Mouse (Mus musculus) lung, embryonic 15.5 days (tissue): ENCODE data around the gene Sqstm1. TPM values are rescaled to one million over a fixed set of nuclear protein-coding genes. Genes with fewer than 3 reads are reported as not detected.
A peak's percentile ranks its signal among the peaks of the same experiment; 100 is the strongest.

Source experiments
- ATAC-seq: fragments of 200-750 bp; cut with Nextera tagmentation; 2 replicates; pipeline ENCODE4 v1.8.0; 2017; ENCODE audit warnings: moderate number of reproducible peaks, borderline replicate concordance; ENCODE audit not compliant: low FRiP score, low TSS enrichment; ENCODE audit errors: extremely low read depth
- H3K27ac ChIP-seq: fragments of 300-500 bp; sonication (generic); 2 replicates; pipeline ENCODE4 v1.5.1; 2015; ENCODE audit warnings: moderate library complexity, mild to moderate bottlenecking, inconsistent platforms
- H3K27me3 ChIP-seq: fragments of 300-500 bp; sonication (generic); 2 replicates; pipeline ENCODE4 v1.6.1; 2015; ENCODE audit warnings: inconsistent platforms
- H3K36me3 ChIP-seq: fragments of 300-500 bp; sonication (generic); 2 replicates; pipeline ENCODE4 v1.6.1; 2015; ENCODE audit warnings: inconsistent platforms
- H3K4me1 ChIP-seq: fragments of 300-500 bp; sonication (generic); 2 replicates; pipeline ENCODE4 v1.6.1; 2015; ENCODE audit warnings: inconsistent platforms
- H3K4me2 ChIP-seq: fragments of 300-500 bp; sonication (generic); 2 replicates; pipeline ENCODE4 v1.6.1; 2015; ENCODE audit warnings: inconsistent platforms, mild to moderate bottlenecking, moderate library complexity
- H3K4me3 ChIP-seq: fragments of 300-500 bp; sonication (generic); 2 replicates; pipeline ENCODE4 v1.5.1; 2015; ENCODE audit warnings: mild to moderate bottlenecking, inconsistent platforms
- H3K9ac ChIP-seq: fragments of 300-500 bp; sonication (generic); 2 replicates; pipeline ENCODE4 v1.6.1; 2015; ENCODE audit warnings: inconsistent platforms
- H3K9me3 ChIP-seq: fragments of 300-500 bp; sonication (generic); 2 replicates; pipeline ENCODE4 v1.6.1; 2016; ENCODE audit warnings: inconsistent platforms
- WGBS: fragments of 180-500 bp; shearing (Covaris S2); methylation state at CpG from one replicate; pipeline ENCODE4 v1.1.7; 2015; 5-methylcytosine and 5-hydroxymethylcytosine counted together
- polyA plus RNA-seq: library from polyadenylated mRNA; unstranded; fragments of >200 nt; fragmentation: Nextera tagmentation; extraction: Ambion mirVana; gene quantifications from 2 replicates; pipeline ENCODE4 v1.2.1, GENCODE M21; 2015

The Sqstm1 gene
- polyA plus RNA-seq, 1 experiment from 2014 or later: 273 TPM

DNA sequence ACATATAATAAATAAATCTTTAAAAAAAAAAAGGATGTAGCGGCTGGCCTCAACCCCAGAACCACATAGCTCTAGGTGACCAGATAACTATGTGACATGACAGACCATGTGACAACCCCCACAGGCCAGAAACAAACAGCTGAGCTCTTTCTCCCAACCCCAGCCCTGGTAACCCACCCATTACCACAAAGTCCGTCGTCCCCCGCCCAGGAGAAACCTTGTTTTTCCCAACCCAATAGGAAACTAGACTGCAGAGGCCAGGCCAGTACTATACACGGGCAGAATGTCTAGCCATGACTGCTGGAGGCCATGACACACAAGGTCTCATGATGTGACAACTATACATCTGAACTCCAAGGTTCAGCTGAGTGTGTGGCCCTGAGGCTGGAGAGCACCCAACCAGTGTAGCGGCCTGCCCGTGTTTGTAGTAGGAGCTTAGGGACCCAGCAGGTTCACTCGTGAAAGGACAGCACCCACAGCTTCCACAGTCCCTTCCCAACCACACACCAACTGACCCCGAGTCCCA lies 7.3 kb downstream of the Sqstm1 start:
- H3K9me3 ChIP-seq: no peaks in the 10 kb centered on the region
- ATAC-seq: no peak
- 82% methylated on average over 9 of the region's 9 CpGs for WGBS

DNA sequence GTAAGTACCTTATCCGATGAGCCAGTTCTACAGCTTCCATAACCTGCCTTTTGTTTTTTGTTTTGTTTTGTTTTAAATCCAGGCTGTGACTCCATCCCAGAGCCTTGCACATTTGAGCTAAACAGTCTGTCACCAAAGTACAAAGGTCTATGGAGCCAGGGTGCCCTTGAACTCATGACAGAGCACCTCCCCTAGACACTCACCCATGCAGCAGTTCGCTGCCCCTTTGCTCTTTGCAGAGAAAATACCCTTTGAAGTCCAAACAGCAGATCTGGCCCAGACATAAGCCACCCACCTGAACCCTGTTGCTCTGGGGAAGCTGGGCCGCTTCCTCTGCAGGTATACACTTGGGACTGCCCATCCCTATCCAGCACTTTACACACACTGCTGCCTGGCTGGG lies 9.0 kb downstream of the Sqstm1 start:
- no peak overlapping the region for H3K27ac ChIP-seq
- H3K4me3 ChIP-seq: no peak overlapping the region
- no peak for ATAC-seq
- no peaks in the 10 kb centered on the region for H3K9me3 ChIP-seq
- H3K4me1 ChIP-seq: no peaks in the 10 kb centered on the region
- WGBS: 91% methylated on average over 3 of the region's 3 CpGs
- H3K4me2 ChIP-seq: no peak overlapping the region
- no peaks in the 10 kb centered on the region for H3K27me3 ChIP-seq
- peaks cover 90% of the 10 kb centered on the region for H3K36me3 ChIP-seq
- no peak overlapping the region for H3K9ac ChIP-seq

More for the DNA sequence above, 7.3 kb downstream of the Sqstm1 start:
- Histone ChIP-seq H3K36me3 (peaks cover 94% of the 10 kb centered on the region), H3K4me3 (no peak overlapping the region), H3K27ac (no peak overlapping the region), H3K4me2 (no peak overlapping the region), H3K4me1 (no peaks in the 10 kb centered on the region), H3K27me3 (no peaks in the 10 kb centered on the region), H3K9ac (no peak overlapping the region)

DNA sequence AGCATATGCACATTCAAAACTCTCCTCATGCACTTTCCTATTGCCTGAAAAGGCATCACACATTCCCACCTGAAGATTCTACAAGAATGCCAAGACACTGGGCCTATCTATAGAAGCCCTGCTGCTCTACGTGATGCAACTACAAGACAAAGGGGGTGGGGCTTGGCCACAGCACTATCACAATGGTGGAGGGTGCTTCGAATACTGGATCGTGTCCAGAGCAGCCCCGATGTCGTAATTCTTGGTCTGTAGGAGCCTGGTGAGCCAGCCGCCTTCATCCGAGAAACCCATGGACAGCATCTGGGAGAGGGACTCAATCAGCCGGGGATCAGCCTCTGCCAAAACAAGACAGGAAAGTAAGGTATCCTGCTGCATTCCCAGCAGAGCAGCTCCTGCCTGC lies 10.0 kb downstream of the Sqstm1 start:
- Histone ChIP-seq H3K4me2 (no peak overlapping the region), H3K4me1 (no peaks in the 10 kb centered on the region), H3K27me3 (no peaks in the 10 kb centered on the region), H3K9ac (no peak overlapping the region), H3K36me3 (peaks cover 80% of the 10 kb centered on the region), H3K27ac (0 out of 2 replicates have a peak overlapping the region, but pooled peaks have one; percentile 29), H3K4me3 (no peak overlapping the region), H3K9me3 (no peaks in the 10 kb centered on the region)
- 55% methylated on average over 8 of the region's 8 CpGs for WGBS
- ATAC-seq: peak; percentile 66; the same call in 1 of the 2 replicates

DNA sequence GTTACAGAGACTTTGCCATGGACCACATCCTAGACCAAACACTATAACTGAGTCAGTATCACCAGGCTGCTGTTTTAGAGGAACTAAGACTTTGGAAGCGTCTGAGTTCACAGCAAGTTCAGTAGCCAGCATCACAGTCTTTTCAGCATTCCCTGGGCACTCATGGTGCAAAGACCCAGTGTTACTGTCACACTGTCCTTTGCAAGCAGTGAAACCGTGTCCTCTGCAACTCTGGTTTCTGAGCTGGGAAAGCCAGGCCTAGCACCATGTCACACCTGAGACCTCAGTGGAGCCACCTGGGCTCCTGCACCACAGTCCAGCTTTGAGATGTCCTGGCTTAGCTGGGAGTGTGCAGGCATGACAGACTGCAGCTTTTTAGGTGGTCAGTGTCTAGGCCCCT lies 11.7 kb downstream of the Sqstm1 start:
- WGBS: 89% methylated on average over 2 of the region's 2 CpGs
- Histone ChIP-seq H3K9ac (no peak overlapping the region), H3K4me2 (no peak overlapping the region), H3K27me3 (no peaks in the 10 kb centered on the region), H3K4me3 (no peak overlapping the region), H3K4me1 (no peaks in the 10 kb centered on the region), H3K9me3 (no peaks in the 10 kb centered on the region), H3K36me3 (peaks cover 63% of the 10 kb centered on the region), H3K27ac (no peak overlapping the region)
- ATAC-seq: no peak

DNA sequence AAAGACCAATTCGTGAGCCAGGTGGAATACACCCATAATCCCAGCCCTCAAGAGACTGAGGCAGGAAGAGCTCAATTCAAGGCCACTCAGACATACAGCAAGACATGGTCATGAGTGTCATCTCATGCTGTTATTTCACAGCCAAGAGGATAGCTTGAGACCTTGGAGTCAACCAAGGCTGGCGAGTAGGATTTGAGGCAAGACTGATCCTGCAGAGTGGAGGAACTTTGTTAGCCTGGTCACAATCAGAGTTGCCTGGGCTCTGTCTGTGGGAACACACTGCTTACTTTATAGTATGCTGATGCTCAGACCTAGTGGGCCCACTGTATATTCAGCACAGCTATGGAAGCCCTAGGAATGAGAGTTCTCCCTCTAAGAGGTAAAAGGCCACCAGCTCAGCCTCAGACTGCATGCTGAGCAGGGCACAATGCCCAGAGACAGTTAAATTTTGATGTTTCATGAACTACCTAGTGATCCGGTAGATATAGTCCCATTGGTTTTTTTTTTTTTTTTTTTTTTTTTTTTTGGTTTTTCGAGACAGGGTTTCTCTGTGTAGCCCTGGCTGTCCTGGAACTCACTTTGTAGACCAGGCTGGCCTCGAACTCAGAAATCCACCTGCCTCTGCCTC lies 12.3 kb downstream of the Sqstm1 start:
- no peak overlapping the region for H3K9ac ChIP-seq
- H3K4me2 ChIP-seq: no peak overlapping the region
- no peak overlapping the region for H3K4me3 ChIP-seq
- no peak overlapping the region for H3K27ac ChIP-seq
- peaks cover 59% of the 10 kb centered on the region for H3K36me3 ChIP-seq
- no peaks in the 10 kb centered on the region for H3K9me3 ChIP-seq
- ATAC-seq: no peak
- no peaks in the 10 kb centered on the region for H3K27me3 ChIP-seq
- 85% methylated on average over 4 of the region's 5 CpGs for WGBS
- no peaks in the 10 kb centered on the region for H3K4me1 ChIP-seq

DNA sequence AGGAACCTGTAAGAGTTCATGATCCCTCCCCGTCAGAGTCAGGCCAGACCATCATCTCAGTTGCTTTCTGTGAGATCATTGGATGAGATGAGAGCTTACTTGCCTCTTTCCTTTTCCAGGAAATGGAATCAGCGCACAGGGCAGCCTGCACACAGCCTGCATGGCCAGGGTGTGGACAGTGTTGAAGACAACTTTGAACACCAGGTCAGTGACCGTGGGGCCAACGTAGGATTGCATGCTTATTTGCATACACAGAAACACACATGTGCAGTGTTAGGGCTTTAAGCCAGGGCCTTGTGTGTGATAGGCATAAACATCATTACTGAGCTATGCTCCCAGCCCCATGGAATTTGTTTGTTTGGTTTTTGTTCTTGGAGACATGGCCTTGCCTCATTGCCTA lies 13.1 kb downstream of the Sqstm1 start:
- Histone ChIP-seq H3K27me3 (no peaks in the 10 kb centered on the region), H3K4me3 (no peak overlapping the region), H3K4me2 (no peak overlapping the region), H3K27ac (no peak overlapping the region), H3K36me3 (peaks cover 50% of the 10 kb centered on the region), H3K9ac (no peak overlapping the region), H3K4me1 (no peaks in the 10 kb centered on the region), H3K9me3 (no peaks in the 10 kb centered on the region)
- ATAC-seq: no peak
- WGBS: 84% methylated on average over 4 of the region's 4 CpGs

DNA sequence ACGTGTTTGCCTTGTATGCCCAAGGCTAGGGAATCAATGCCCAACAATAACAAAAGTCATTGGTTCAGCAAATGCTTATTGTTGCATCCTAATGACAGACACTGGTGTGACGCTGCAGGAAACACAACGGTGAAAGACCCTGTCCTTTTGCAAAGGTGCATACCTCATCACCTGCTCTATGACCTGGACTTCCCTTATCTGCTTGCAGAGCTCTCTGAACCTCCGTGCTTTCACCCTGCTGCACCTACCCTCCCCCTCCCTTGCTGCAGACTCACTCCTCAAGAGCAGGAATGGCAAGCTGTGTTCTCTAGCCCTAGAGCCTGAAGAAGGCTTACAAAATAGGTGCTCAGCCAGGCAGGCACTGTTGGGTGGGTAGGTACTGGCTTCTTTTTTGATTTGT lies 15.8 kb downstream of the Sqstm1 start:
- H3K4me2 ChIP-seq: no peak overlapping the region
- WGBS: 56% methylated on average over 4 of the region's 4 CpGs

DNA sequence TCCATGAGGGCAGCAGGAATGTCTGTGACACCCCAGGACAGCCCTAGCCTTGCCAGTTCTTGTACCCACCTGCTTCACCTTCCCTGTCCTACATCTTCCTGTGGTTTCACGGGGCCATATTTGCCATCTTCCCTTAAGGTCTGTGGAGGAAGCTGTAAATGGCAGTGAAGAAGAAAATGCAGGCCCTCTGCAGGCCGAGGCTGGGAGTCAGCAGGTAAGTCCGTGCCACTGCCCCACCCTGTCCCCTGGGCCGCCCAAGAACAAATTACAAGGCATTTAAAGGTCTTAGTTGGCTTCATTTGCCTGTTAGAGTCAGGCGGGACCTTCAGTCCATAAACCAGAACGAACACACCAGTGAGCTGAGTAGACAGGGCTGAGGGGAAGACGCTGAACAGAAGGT lies 16.6 kb downstream of the Sqstm1 start:
- H3K27me3 ChIP-seq: no peaks in the 10 kb centered on the region
- H3K27ac ChIP-seq: no peak overlapping the region
- no peak for ATAC-seq
- H3K4me3 ChIP-seq: no peak overlapping the region
- WGBS: 77% methylated on average over 7 of the region's 7 CpGs
- no peak overlapping the region for H3K4me2 ChIP-seq
- peaks cover 16% of the 10 kb centered on the region for H3K36me3 ChIP-seq
- no peak overlapping the region for H3K9ac ChIP-seq
- no peaks in the 10 kb centered on the region for H3K4me1 ChIP-seq
- H3K9me3 ChIP-seq: no peaks in the 10 kb centered on the region

More for the DNA sequence above, 15.8 kb downstream of the Sqstm1 start:
- Histone ChIP-seq H3K36me3 (peaks cover 23% of the 10 kb centered on the region), H3K9me3 (no peaks in the 10 kb centered on the region), H3K4me1 (no peaks in the 10 kb centered on the region), H3K9ac (no peak overlapping the region), H3K27ac (no peak overlapping the region), H3K4me3 (no peak overlapping the region), H3K27me3 (no peaks in the 10 kb centered on the region)
- ATAC-seq: no peak

DNA sequence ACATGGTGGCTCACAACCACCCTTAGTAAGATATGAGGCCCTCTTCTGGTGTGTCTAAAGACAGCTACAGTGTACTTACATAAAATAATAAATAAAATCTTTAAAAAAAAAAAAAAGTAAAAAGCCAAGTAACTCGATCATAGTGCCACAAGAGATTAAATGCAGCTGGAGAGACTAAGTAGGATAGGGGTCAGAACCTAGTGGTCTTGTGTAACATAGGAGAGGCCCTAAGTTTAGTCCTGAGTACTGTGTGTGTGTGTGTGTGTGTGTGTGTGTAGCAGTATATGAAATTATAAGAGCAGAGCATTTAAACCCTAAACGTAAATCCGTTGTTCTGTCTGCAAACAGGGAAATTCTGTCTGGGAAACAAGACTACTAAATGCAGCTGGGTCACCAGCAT lies 18.3 kb downstream of the Sqstm1 start:
- Histone ChIP-seq H3K9me3 (no peaks in the 10 kb centered on the region), H3K27me3 (no peaks in the 10 kb centered on the region), H3K27ac (no peak overlapping the region), H3K4me1 (no peaks in the 10 kb centered on the region), H3K4me2 (no peak overlapping the region), H3K4me3 (no peak overlapping the region), H3K36me3 (peaks cover 2% of the 10 kb centered on the region; the same call in 1 of the 2 replicates), H3K9ac (no peak overlapping the region)
- no peak for ATAC-seq
- 70% methylated on average over 3 of the region's 3 CpGs for WGBS

DNA sequence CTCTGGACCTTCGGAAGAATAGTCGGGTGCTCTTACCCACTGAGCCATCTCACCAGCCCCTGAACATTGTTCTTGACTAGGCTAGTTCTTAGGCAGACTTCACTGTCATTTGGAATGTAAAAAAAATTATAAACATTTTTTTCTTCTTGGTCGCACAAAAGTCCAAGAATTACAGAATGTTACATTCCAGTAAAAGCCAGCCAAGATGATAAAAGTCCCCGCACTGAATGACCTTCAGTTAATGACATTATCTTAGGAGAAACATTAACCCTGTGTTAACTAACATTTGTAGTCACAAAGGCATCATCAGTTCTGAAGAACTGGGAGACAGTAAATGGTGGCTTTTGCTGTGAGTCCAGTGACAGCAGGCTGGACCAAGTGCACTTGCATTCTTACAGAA lies 20.3 kb downstream of the Sqstm1 start:
- ATAC-seq: no peak
- H3K36me3 ChIP-seq: no peaks in the 10 kb centered on the region
- H3K27me3 ChIP-seq: no peaks in the 10 kb centered on the region
- WGBS: 64% methylated on average over 4 of the region's 4 CpGs
- no peak overlapping the region for H3K9ac ChIP-seq
- no peak overlapping the region for H3K27ac ChIP-seq
- H3K4me1 ChIP-seq: no peaks in the 10 kb centered on the region
- H3K9me3 ChIP-seq: no peaks in the 10 kb centered on the region
- no peak overlapping the region for H3K4me3 ChIP-seq
- no peak overlapping the region for H3K4me2 ChIP-seq

DNA sequence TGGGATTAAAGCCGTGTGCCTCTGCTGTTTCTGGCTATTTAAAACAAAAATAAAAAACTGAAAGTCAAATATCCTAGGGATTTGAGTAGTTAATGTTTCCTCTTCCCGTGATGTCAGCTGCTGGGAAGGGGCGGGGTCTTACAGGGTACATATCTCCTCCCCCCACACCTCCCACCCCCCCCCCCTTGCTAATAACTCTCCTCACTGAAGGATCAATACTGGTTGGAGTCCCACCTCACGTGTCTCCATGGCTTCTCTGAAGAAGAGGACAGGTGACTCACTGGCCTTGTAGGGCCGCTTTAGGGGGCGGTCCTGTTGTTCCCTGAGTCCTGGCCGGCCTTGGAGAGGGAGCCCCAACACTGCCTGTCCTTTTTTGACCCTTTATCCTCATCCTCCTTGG lies 21.9 kb downstream of the Sqstm1 start:
- no peak overlapping the region for H3K4me3 ChIP-seq
- no peak for ATAC-seq
- no peak overlapping the region for H3K4me2 ChIP-seq
- WGBS: 62% methylated on average over 7 of the region's 7 CpGs
- H3K27ac ChIP-seq: no peak overlapping the region
- H3K9me3 ChIP-seq: no peaks in the 10 kb centered on the region
- no peaks in the 10 kb centered on the region for H3K4me1 ChIP-seq
- H3K27me3 ChIP-seq: no peaks in the 10 kb centered on the region
- H3K36me3 ChIP-seq: no peaks in the 10 kb centered on the region
- no peak overlapping the region for H3K9ac ChIP-seq

DNA sequence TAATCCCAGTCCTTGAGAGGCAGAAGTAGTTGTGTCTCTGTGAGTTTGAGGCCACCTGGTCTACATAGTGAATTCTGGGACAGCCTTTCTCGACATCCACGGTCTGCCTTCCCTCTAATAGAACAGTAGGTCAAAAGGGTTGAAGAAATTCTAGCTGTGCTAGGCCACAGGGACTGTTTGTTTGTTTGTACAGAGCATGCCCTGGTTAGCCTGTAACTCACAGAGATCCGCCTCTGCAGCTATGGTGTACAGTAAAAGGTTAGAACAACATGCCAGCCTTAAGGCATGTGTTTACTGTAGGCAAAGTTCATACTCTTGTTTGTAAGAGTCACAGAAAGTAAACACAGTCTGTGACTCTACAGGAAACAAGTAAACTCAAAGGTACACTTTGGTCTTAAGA lies 25.8 kb downstream of the Sqstm1 start:
- 65% methylated on average over 3 of the region's 3 CpGs for WGBS
- H3K9ac ChIP-seq: no peak overlapping the region

More for the DNA sequence above, 25.8 kb downstream of the Sqstm1 start:
- no peak for ATAC-seq
- no peak overlapping the region for H3K4me2 ChIP-seq
- H3K4me1 ChIP-seq: no peaks in the 10 kb centered on the region
- H3K27ac ChIP-seq: no peak overlapping the region
- H3K27me3 ChIP-seq: no peaks in the 10 kb centered on the region
- H3K4me3 ChIP-seq: no peak overlapping the region
- H3K9me3 ChIP-seq: no peaks in the 10 kb centered on the region
- no peaks in the 10 kb centered on the region for H3K36me3 ChIP-seq
